Mouse (Mus musculus) left cerebral cortex, adult 2 months (tissue): ENCODE results near the gene Hnrnph3. TPM values are rescaled to one million over a fixed set of nuclear protein-coding genes. Genes with fewer than 3 reads are reported as not detected.
"Not testable (repeated sequence)": the region's sequence is repeated elsewhere in the genome, so short reads cannot be mapped to it uniquely, and the experiment has no call there.

ENCODE experiments used
- DNase-seq, 2 experiments: peaks; one replicate each; pipeline ENCODE4 v3.0.0; 2021 to 2022; ENCODE audit warnings: low spot score in 2 of 2, mixed read lengths in 1 of 2; ENCODE audit errors: extremely low spot score in 1 of 2
- H3K27ac ChIP-seq: fragments of 200-600 bp; 2 replicates; pipeline ENCODE4 v1.8.1; 2022
- H3K4me3 ChIP-seq: fragments of 200-600 bp; 2 replicates; pipeline ENCODE4 v1.8.1; 2022
- CTCF ChIP-seq: fragments of 200-600 bp; IDR thresholded peaks from 2 replicates; pipeline ENCODE4 v1.8.1; 2022; ENCODE audit warnings: antibody characterized with exemption, mild to moderate bottlenecking, moderate library complexity
- intact Hi-C: fragments of 180-260 bp; cut with DNase I; formaldehyde crosslinking; loops from one replicate; pipeline ENCODE4 v1.15.1; 2025
- long read RNA-seq, 2 experiments: library from polyadenylated mRNA; stranded (forward); transcript quantifications; one replicate each; pipeline ENCODE4 v2.0.0; 2021; ENCODE audit warnings: borderline mapping rate in 2 of 2
- total RNA-seq, 2 experiments: library from RNA; stranded (reverse); gene quantifications; 2 replicates each; pipeline ENCODE4 v1.2.3; 2021

Gene Hnrnph3
- 10 to 100 TPM; 51.7 to 56.9 TPM for total RNA-seq
- long read RNA-seq, experiment 1, transcript Hnrnph3-202 (10 exons, 2,168 nt), result minor isoform, 7 of 42 reads
- long read RNA-seq, experiment 1, transcript Hnrnph3-201 (10 exons, 2,213 nt), result major isoform, 14 of 42 reads
- long read RNA-seq, experiment 1, partial matches to known transcripts, result 5 of 42 reads
- long read RNA-seq, experiment 1, other reads (novel, unspliced or antisense), result 14 of 42 reads
- long read RNA-seq, experiment 2, partial matches to known transcripts, result 4 of 19 reads
- long read RNA-seq, experiment 2, other reads (novel, unspliced or antisense), result 7 of 19 reads

- intact Hi-C loops, result loop anchor here (1.0 to 10.0 kb wide), 8 partner anchors 43 to 537 kb away; partner anchors contain the start of genes Dnajc12, Herc4, Rufy2 and Sirt1
- no peak for TF ChIP-seq CTCF
- Histone ChIP-seq H3K4me3 (peak within 1 kb of the TSS; percentile 85), H3K27ac (peak within 1 kb of the TSS; percentile 100)
- peak; percentile 98 to 99 for DNase-seq
Observed at GRCm38 (mm10) chr10:63023749-63024579, at the start of gene Hnrnph3, which contains the start of gene Pbld2. TSS of gene Hnrnph3 (minus strand) at chr10:63024217. TSS of gene Pbld2 (plus strand) at chr10:63024315.

- Histone ChIP-seq H3K4me3 (no peak overlapping the region), H3K27ac (no peak overlapping the region)
- peak; percentile 78 for DNase-seq
- TF ChIP-seq CTCF, result peak; percentile 93
- intact Hi-C loops, result loop anchor here (2.0 to 10.0 kb wide), 4 partner anchors 21 to 251 kb away; partner anchors contain the start of genes Hnrnph3, Pbld2 and Rufy2
Observed at GRCm38 (mm10) chr10:63065988-63066387, 42.0 kb upstream of the Hnrnph3 start.

GRCm38 (mm10) chr10:63065561-63065960 is 41.5 kb upstream of the Hnrnph3 start:
- intact Hi-C loops, result loop anchor here (2.0 to 10.0 kb wide), 4 partner anchors 21 to 251 kb away; partner anchors contain the start of genes Hnrnph3, Pbld2 and Rufy2

GRCm38 (mm10) chr10:63064516-63064915 is 40.5 kb upstream of the Hnrnph3 start:
- no peak for DNase-seq
- no peak for TF ChIP-seq CTCF
- intact Hi-C loops, result loop anchor here (2.0 to 10.0 kb wide), 2 partner anchors 20 to 250 kb away; no protein-coding TSS in a partner anchor
- Histone ChIP-seq H3K27ac (no peak overlapping the region), H3K4me3 (no peak overlapping the region)

More at GRCm38 (mm10) chr10:63065561-63065960, 41.5 kb upstream of the Hnrnph3 start:
- DNase-seq, result no peak
- Histone ChIP-seq H3K4me3 (no peak overlapping the region), H3K27ac (no peak overlapping the region)
- no peak for TF ChIP-seq CTCF

- intact Hi-C loops, result loop anchor here (10.0 kb wide), 1 partner anchor 249 kb away; no protein-coding TSS in a partner anchor
- Histone ChIP-seq H3K4me3 (no peak overlapping the region), H3K27ac (no peak overlapping the region)
- no peak for TF ChIP-seq CTCF
- no peak for DNase-seq
Observed at GRCm38 (mm10) chr10:63063365-63063764, 39.3 kb upstream of the Hnrnph3 start.

GRCm38 (mm10) chr10:63062696-63063095 is 38.7 kb upstream of the Hnrnph3 start:
- no peak for DNase-seq
- TF ChIP-seq CTCF, result no peak
- no peak overlapping the region for H3K27ac ChIP-seq
- H3K4me3 ChIP-seq, result no peak overlapping the region
- intact Hi-C loops, result loop anchor here (10.0 kb wide), 1 partner anchor 248 kb away; no protein-coding TSS in a partner anchor

GRCm38 (mm10) chr10:63061266-63061665 is 37.2 kb upstream of the Hnrnph3 start:
- H3K4me3 ChIP-seq, result no peak overlapping the region
- intact Hi-C loops, result loop anchor here (10.0 kb wide), 1 partner anchor 246 kb away; no protein-coding TSS in a partner anchor
- DNase-seq, result no peak
- no peak for TF ChIP-seq CTCF
- no peak overlapping the region for H3K27ac ChIP-seq

- intact Hi-C loops, result loop anchor here (10.0 kb wide), 1 partner anchor 246 kb away; no protein-coding TSS in a partner anchor
- no peak for TF ChIP-seq CTCF
- Histone ChIP-seq H3K27ac (no peak overlapping the region), H3K4me3 (no peak overlapping the region)
- no peak for DNase-seq
Observed at GRCm38 (mm10) chr10:63060406-63060805, 36.4 kb upstream of the Hnrnph3 start.

- no peak for DNase-seq
- no peak within 1 kb of the TSS for H3K4me3 ChIP-seq
- H3K27ac ChIP-seq, result no peak within 1 kb of the TSS
- intact Hi-C loops, result loop anchor here (10.0 kb wide), 1 partner anchor 245 kb away; no protein-coding TSS in a partner anchor
- TF ChIP-seq CTCF, result no peak
Observed at GRCm38 (mm10) chr10:63059862-63060261, 35.8 kb upstream of the Hnrnph3 start, which contains the start of gene Pbld1. TSS of gene Pbld1 (plus strand) at chr10:63060162.

- H3K4me3 ChIP-seq, result no peak overlapping the region
- DNase-seq, result no peak
- intact Hi-C loops, result no loop called here
- TF ChIP-seq CTCF, result no peak
- H3K27ac ChIP-seq, result no peak overlapping the region
Observed at GRCm38 (mm10) chr10:63056966-63057750, 33.1 kb upstream of the Hnrnph3 start.

- intact Hi-C loops, result no loop called here
- H3K4me3 ChIP-seq, result no peak overlapping the region
- no peak overlapping the region for H3K27ac ChIP-seq
- no peak for DNase-seq
- no peak; the same call in 1 of the 2 replicates for TF ChIP-seq CTCF
Observed at GRCm38 (mm10) chr10:63054586-63054985, 30.6 kb upstream of the Hnrnph3 start.

- H3K27ac ChIP-seq, H3K4me3 ChIP-seq, DNase-seq, intact Hi-C loops: not testable (repeated sequence)
Observed at GRCm38 (mm10) chr10:63054071-63054470, 30.1 kb upstream of the Hnrnph3 start.
